22 mouse cellular contexts compared by ENCODE assay signal in genomic region chr5:121122577-121122976, GRCm38 (mm10).
DNase-seq lines count a peak whose midpoint lies in the region; ATAC-seq and TF ChIP-seq lines count a peak whose summit lies in the region.
"Had no signal": no experiment of that assay in that cellular context is flagged by ENCODE, and none has a peak within 500 bp of the region (broad histone marks: within the 10 kb centered on the region; RNA-seq: fewer than 3 reads in every experiment).

No protein-coding gene starts in this region.

- no peaks in the 10 kb centered on the region for H3K27me3 ChIP-seq in liver, embryonic 15.5 days
- H3K27me3 ChIP-seq in liver, postnatal 0 days (ENCODE audit: insufficient read depth, low read length): no peaks in the 10 kb centered on the region
- H3K27me3 ChIP-seq: embryonic facial prominence, embryonic 15.5 days; hindbrain, embryonic 12.5 days had no signal

- WGBS in liver, embryonic 15.5 days (ENCODE audit: insufficient replicate concordance): 31% methylated on average over 3 of the region's 3 CpGs
- WGBS in bone marrow, adult 2 months: 10% methylated on average over 3 of the region's 3 CpGs
- 35% methylated on average over 3 of the region's 3 CpGs for WGBS in liver, postnatal 0 days (ENCODE audit: insufficient replicate concordance)

- no peak for TF ChIP-seq POLR2A in bone marrow, adult 2 months (IDR thresholded peaks at IDR 0.05; ENCODE audit: borderline replicate concordance, control insufficient read depth, low read depth, low read length)

- TF ChIP-seq CTCF in bone marrow, adult 2 months (IDR thresholded peaks at IDR 0.05; ENCODE audit: control insufficient read depth, insufficient read depth, low read length): no peak
- no peak for TF ChIP-seq CTCF in liver, postnatal 0 days (IDR thresholded peaks at IDR 0.05; ENCODE audit: low read depth)

- H3K9me3 ChIP-seq in liver, embryonic 15.5 days (replicated peaks): no peaks in the 10 kb centered on the region
- H3K9me3 ChIP-seq in liver, postnatal 0 days (ENCODE audit: low read length): no peaks in the 10 kb centered on the region
- H3K9me3 ChIP-seq: embryonic facial prominence, embryonic 15.5 days; forebrain, embryonic 10.5 days; G1E; hindbrain, embryonic 12.5 days had no signal

- no peak for ATAC-seq in liver, embryonic 15.5 days (ENCODE audit: insufficient read depth)
- ATAC-seq in liver, postnatal 0 days: no peak
- ATAC-seq: CD4-positive, CD25-positive, alpha-beta regulatory T cell, adult 4 months; forebrain, embryonic 14.5 days; hindbrain, postnatal 0 days had no signal

- H3K4me3 ChIP-seq in liver, embryonic 15.5 days (replicated peaks): no peak overlapping the region
- H3K4me3 ChIP-seq in bone marrow, adult 2 months (replicated peaks; ENCODE audit: control insufficient read depth, low read depth, low read length): peak overlapping the region; percentile 59
- no peak overlapping the region for H3K4me3 ChIP-seq in liver, postnatal 0 days (ENCODE audit: low read depth, low read length)
- H3K4me3 ChIP-seq: embryonic facial prominence, embryonic 15.5 days; erythroblast, embryonic 14.5 days; forebrain, embryonic 10.5 days; hindbrain, embryonic 12.5 days had no signal

- DNase-seq in liver: no peak
- no peak for DNase-seq in liver, postnatal 0 days
- no peak for DNase-seq in adrenal gland, adult 18-20 months (ENCODE audit: low spot score in 2 of 2)
- DNase-seq in lung, postnatal 4 days: no peak
- DNase-seq: adrenal gland, postnatal 25 days; B cell, adult 2 months; cerebellum, adult 11 months; cerebellum, adult 8-10 months; embryo, embryonic 11 days; gastrocnemius, postnatal 10 days; heart, postnatal 10 days; heart, postnatal 4 days had no signal

- H3K4me2 ChIP-seq in liver, embryonic 15.5 days: no peak overlapping the region; the same call in 1 of the 2 replicates
- peak overlapping the region; percentile 50 for H3K4me2 ChIP-seq in liver, postnatal 0 days (ENCODE audit: low read depth, low read length)
- H3K4me2 ChIP-seq: embryonic facial prominence, embryonic 15.5 days; hindbrain, embryonic 12.5 days had no signal

- H3K27ac ChIP-seq in liver, embryonic 15.5 days (replicated peaks): peak overlapping the region; percentile 41; the same call in 1 of the 2 replicates
- H3K27ac ChIP-seq in bone marrow, adult 2 months (ENCODE audit: control insufficient read depth, insufficient read depth, low read depth, low read length, poor library complexity): peak overlapping the region; percentile 87
- H3K27ac ChIP-seq in liver, postnatal 0 days (ENCODE audit: low read depth): peak overlapping the region; percentile 18; the same call in 1 of the 2 replicates
- H3K27ac ChIP-seq: embryonic facial prominence, embryonic 15.5 days; forebrain, embryonic 10.5 days; hindbrain, embryonic 12.5 days; hindbrain, postnatal 0 days had no signal

- no peaks in the 10 kb centered on the region for H3K36me3 ChIP-seq in liver, embryonic 15.5 days (replicated peaks)
- H3K36me3 ChIP-seq in liver, postnatal 0 days (replicated peaks; ENCODE audit: insufficient read depth, low read length): no peaks in the 10 kb centered on the region
- H3K36me3 ChIP-seq: forebrain, embryonic 10.5 days; G1E; hindbrain, embryonic 12.5 days had no signal

- H3K4me1 ChIP-seq in liver, embryonic 15.5 days (replicated peaks): 0 out of 2 replicates have a peak, but pooled peaks cover 2% of the 10 kb centered on the region
- H3K4me1 ChIP-seq in bone marrow, adult 2 months (ENCODE audit: control insufficient read depth, insufficient read depth, low read length): peaks cover 3% of the 10 kb centered on the region
- no peaks in the 10 kb centered on the region for H3K4me1 ChIP-seq in liver, postnatal 0 days (ENCODE audit: insufficient read depth)
- H3K4me1 ChIP-seq: embryonic facial prominence, embryonic 15.5 days had no signal

- H3K9ac ChIP-seq in liver, embryonic 15.5 days: no peak overlapping the region
- H3K9ac ChIP-seq in liver, postnatal 0 days (replicated peaks): no peak overlapping the region
- H3K9ac ChIP-seq: embryonic facial prominence, embryonic 15.5 days; hindbrain, embryonic 12.5 days had no signal

- no peak for TF ChIP-seq EP300 in liver, postnatal 0 days (IDR thresholded peaks at IDR 0.05; ENCODE audit: low read depth)

Comparison
In these comparisons a context has a peak if more than half of its experiments do, and no peak if none do; other contexts are left out.
1. H3K27ac ChIP-seq: peak in every context shown above with its lines; median percentile 87 in bone marrow, adult 2 months; 41 in liver, embryonic 15.5 days; 18 in liver, postnatal 0 days.